Comparison of ENCODE assay signal across 11 mouse cellular contexts in the genomic region with DNA sequence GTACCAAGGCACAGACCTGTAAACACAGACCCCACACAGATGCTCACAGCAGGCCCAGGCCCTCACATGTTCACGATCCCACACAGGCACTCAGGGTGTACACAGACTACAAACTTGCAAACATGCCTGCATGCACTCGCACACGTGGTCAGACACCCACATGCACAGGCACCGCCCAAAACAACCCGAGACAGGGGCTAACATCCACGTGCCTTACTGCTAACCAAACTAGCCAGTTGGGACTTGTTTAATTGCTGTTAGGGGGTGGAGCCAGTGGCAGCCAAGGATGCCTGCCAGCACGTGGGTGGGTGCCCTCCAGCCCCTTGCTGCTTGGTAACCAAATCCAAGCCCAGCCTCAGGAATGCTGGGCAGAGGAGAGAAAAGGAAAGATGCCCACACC.
DNase-seq lines count a peak whose midpoint lies in the region; ATAC-seq lines count a peak whose summit lies in the region.
"Had no signal": no experiment of that assay in that cellular context is flagged by ENCODE, and none has a peak within 500 bp of the region (broad histone marks: within the 10 kb centered on the region; RNA-seq: fewer than 3 reads in every experiment).

No protein-coding gene starts in this region.

- peak; percentile 66 for DNase-seq in kidney, adult 11 months
- no peak for DNase-seq in kidney, postnatal 10 days
- peak; percentile 14 for DNase-seq in MN1 (ENCODE audit: low spot score)
- DNase-seq in kidney, adult 8-10 months = peak; percentile 29 to 40
- no peak for DNase-seq in adrenal gland, adult (ENCODE audit: inconsistent age in 2 of 2, low spot score in 1 of 2)
- no peak for DNase-seq in heart, adult 18-20 months
- DNase-seq: layer of hippocampus, postnatal 36 days; liver, postnatal 0 days had no signal

- H3K4me1 ChIP-seq in lung, embryonic 15.5 days = no peaks in the 10 kb centered on the region; the same call in 1 of the 2 replicates
- H3K4me1 ChIP-seq: neural tube, embryonic 12.5 days had no signal

- no peak overlapping the region for H3K4me2 ChIP-seq in lung, embryonic 15.5 days
- H3K4me2 ChIP-seq: neural tube, embryonic 12.5 days had no signal

- 38% methylated on average over 7 of the region's 7 CpGs for WGBS in lung, embryonic 15.5 days

- no peak overlapping the region for H3K27ac ChIP-seq in lung, embryonic 15.5 days
- H3K27ac ChIP-seq: neural tube, embryonic 12.5 days had no signal

- no peaks in the 10 kb centered on the region for H3K9me3 ChIP-seq in lung, embryonic 15.5 days

- H3K27me3 ChIP-seq in lung, embryonic 15.5 days = no peaks in the 10 kb centered on the region
- H3K27me3 ChIP-seq: neural tube, embryonic 12.5 days had no signal

- no peak overlapping the region for H3K9ac ChIP-seq in lung, embryonic 15.5 days
- H3K9ac ChIP-seq: liver, postnatal 0 days; neural tube, embryonic 12.5 days had no signal

- no peak overlapping the region for H3K4me3 ChIP-seq in lung, embryonic 15.5 days
- H3K4me3 ChIP-seq: neural tube, embryonic 12.5 days had no signal

- no peaks in the 10 kb centered on the region for H3K36me3 ChIP-seq in lung, embryonic 15.5 days
- H3K36me3 ChIP-seq: neural tube, embryonic 12.5 days had no signal

- ATAC-seq in lung, embryonic 15.5 days (ENCODE audit: borderline replicate concordance, extremely low read depth, low FRiP score, low TSS enrichment) = 0 out of 2 replicates have a peak, but pooled peaks have one; percentile 25
- ATAC-seq in CD4-positive, CD25-positive, alpha-beta regulatory T cell, adult 4 months = no peak
- ATAC-seq: liver, postnatal 0 days had no signal

Comparison
In these comparisons a context has a peak if more than half of its experiments do, and no peak if none do; other contexts are left out.
1. DNase-seq: peak in kidney, adult 11 months (single experiment), MN1 (single experiment) and kidney, adult 8-10 months (2 of 2); none in kidney, postnatal 10 days (single experiment), adrenal gland, adult (0 of 2) and heart, adult 18-20 months (0 of 2).